Mouse (Mus musculus): ENCODE data around the gene Pfn3. TPM values are rescaled to one million over a fixed set of nuclear protein-coding genes. Genes with fewer than 3 reads are reported as not detected.

Gene Pfn3
- not detected in 2 replicates for polyA plus RNA-seq (2016; fragmentation: Nextera tagmentation; extraction: Ambion mirVana)

GRCm38 (mm10) chr13:55414743-55415380, at the start of gene Pfn3:
Pfn3 (minus strand) TSS chr13:55415232.
- H3K4me3 ChIP-seq (replicated peaks) = peak within 1 kb of the TSS; percentile 37
- peak within 1 kb of the TSS; percentile 64 for H3K4me2 ChIP-seq
- H3K9me3 ChIP-seq = no peaks in the 10 kb centered on the region
- H3K4me1 ChIP-seq = peaks cover 10% of the 10 kb centered on the region
- WGBS = 11% methylated on average over 41 of the region's 41 CpGs
- peaks cover 53% of the 10 kb centered on the region for H3K27me3 ChIP-seq
- no peaks in the 10 kb centered on the region for H3K36me3 ChIP-seq (replicated peaks)
- peak within 1 kb of the TSS; percentile 55 for H3K9ac ChIP-seq
- ATAC-seq (ENCODE audit: low FRiP score) = peak; percentile 70
- H3K27ac ChIP-seq = no peak within 1 kb of the TSS

- under 1% methylated on average over 67 of the region's 84 CpGs for WGBS
- Histone ChIP-seq H3K4me3 (replicated peaks) (peak within 1 kb of the TSS; percentile 70), H3K4me2 (peak within 1 kb of the TSS; percentile 83), H3K9ac (peak within 1 kb of the TSS; percentile 95), H3K9me3 (no peaks in the 10 kb centered on the region), H3K27ac (peak within 1 kb of the TSS; percentile 99), H3K4me1 (peaks cover 61% of the 10 kb centered on the region), H3K36me3 (replicated peaks) (peaks cover 34% of the 10 kb centered on the region), H3K27me3 (no peaks in the 10 kb centered on the region)
- peak; percentile 86 for ATAC-seq (ENCODE audit: low FRiP score)
Measured at GRCm38 (mm10) chr13:55464027-55464884, 49.2 kb upstream of the Pfn3 start, which contains the start of gene Prr7. Prr7 (plus strand) TSS chr13:55464267.

- no peak; the same call in 1 of the 2 replicates for ATAC-seq (ENCODE audit: low FRiP score)
- no peaks in the 10 kb centered on the region for H3K9me3 ChIP-seq
- peak overlapping the region; percentile 95 for H3K9ac ChIP-seq
- peaks cover 41% of the 10 kb centered on the region for H3K36me3 ChIP-seq (replicated peaks)
- H3K27me3 ChIP-seq = no peaks in the 10 kb centered on the region
- peak overlapping the region; percentile 70 for H3K4me3 ChIP-seq (replicated peaks)
- H3K4me2 ChIP-seq = peak overlapping the region; percentile 83
- H3K4me1 ChIP-seq = peaks cover 54% of the 10 kb centered on the region
- H3K27ac ChIP-seq = peak overlapping the region; percentile 99
- 8% methylated on average over 14 of the region's 14 CpGs for WGBS
Measured at GRCm38 (mm10) chr13:55463399-55464026, 48.5 kb upstream of the Pfn3 start.

- WGBS = 48% methylated on average over 2 of the region's 2 CpGs
- ATAC-seq (ENCODE audit: low FRiP score) = no peak
- Histone ChIP-seq H3K4me1 (peaks cover 48% of the 10 kb centered on the region), H3K27me3 (no peaks in the 10 kb centered on the region), H3K9me3 (no peaks in the 10 kb centered on the region), H3K36me3 (replicated peaks) (peaks cover 46% of the 10 kb centered on the region), H3K9ac (no peak overlapping the region), H3K4me3 (replicated peaks) (no peak overlapping the region; the same call in 1 of the 2 replicates), H3K4me2 (peak overlapping the region; percentile 83; the same call in 1 of the 2 replicates), H3K27ac (0 out of 2 replicates have a peak overlapping the region, but pooled peaks have one; percentile 99)
Measured at GRCm38 (mm10) chr13:55462965-55463364, 47.9 kb upstream of the Pfn3 start.

GRCm38 (mm10) chr13:55451785-55452549, 36.9 kb upstream of the Pfn3 start:
- H3K36me3 ChIP-seq (replicated peaks) = peaks cover 80% of the 10 kb centered on the region
- no peak overlapping the region for H3K4me2 ChIP-seq
- no peak for ATAC-seq (ENCODE audit: low FRiP score)
- H3K27ac ChIP-seq = no peak overlapping the region
- H3K4me1 ChIP-seq = peaks cover 9% of the 10 kb centered on the region
- 96% methylated on average over 16 of the region's 16 CpGs for WGBS
- no peaks in the 10 kb centered on the region for H3K9me3 ChIP-seq
- no peak overlapping the region for H3K4me3 ChIP-seq (replicated peaks)
- H3K9ac ChIP-seq = no peak overlapping the region
- no peaks in the 10 kb centered on the region for H3K27me3 ChIP-seq

- no peak for ATAC-seq (ENCODE audit: low FRiP score)
- Histone ChIP-seq H3K4me2 (no peak overlapping the region), H3K9me3 (no peaks in the 10 kb centered on the region), H3K27ac (no peak overlapping the region), H3K27me3 (no peaks in the 10 kb centered on the region), H3K4me3 (replicated peaks) (no peak overlapping the region), H3K36me3 (replicated peaks) (peaks cover 74% of the 10 kb centered on the region), H3K4me1 (peaks cover 16% of the 10 kb centered on the region), H3K9ac (no peak overlapping the region)
- WGBS = 92% methylated on average over 10 of the region's 10 CpGs
Measured at GRCm38 (mm10) chr13:55451296-55451695, 36.3 kb upstream of the Pfn3 start.

GRCm38 (mm10) chr13:55450511-55450980, 35.5 kb upstream of the Pfn3 start:
- peaks cover 66% of the 10 kb centered on the region for H3K36me3 ChIP-seq (replicated peaks)
- WGBS = 91% methylated on average over 11 of the region's 11 CpGs
- ATAC-seq (ENCODE audit: low FRiP score) = no peak
- no peak overlapping the region for H3K27ac ChIP-seq
- H3K9ac ChIP-seq = no peak overlapping the region
- no peak overlapping the region for H3K4me2 ChIP-seq
- peaks cover 22% of the 10 kb centered on the region for H3K4me1 ChIP-seq
- H3K27me3 ChIP-seq = no peaks in the 10 kb centered on the region
- no peaks in the 10 kb centered on the region for H3K9me3 ChIP-seq
- H3K4me3 ChIP-seq (replicated peaks) = no peak overlapping the region

GRCm38 (mm10) chr13:55449679-55450441, 34.8 kb upstream of the Pfn3 start:
- 91% methylated on average over 17 of the region's 17 CpGs for WGBS
- Histone ChIP-seq H3K4me1 (peaks cover 22% of the 10 kb centered on the region), H3K4me2 (no peak overlapping the region), H3K36me3 (replicated peaks) (peaks cover 59% of the 10 kb centered on the region), H3K9ac (no peak overlapping the region), H3K27ac (no peak overlapping the region), H3K27me3 (no peaks in the 10 kb centered on the region), H3K4me3 (replicated peaks) (no peak overlapping the region), H3K9me3 (no peaks in the 10 kb centered on the region)
- no peak for ATAC-seq (ENCODE audit: low FRiP score)

- H3K4me1 ChIP-seq = peaks cover 22% of the 10 kb centered on the region
- no peak for ATAC-seq (ENCODE audit: low FRiP score)
- no peaks in the 10 kb centered on the region for H3K27me3 ChIP-seq
- WGBS = 94% methylated on average over 9 of the region's 9 CpGs
- no peak overlapping the region for H3K4me2 ChIP-seq
- no peaks in the 10 kb centered on the region for H3K9me3 ChIP-seq
- H3K36me3 ChIP-seq (replicated peaks) = peaks cover 53% of the 10 kb centered on the region
- H3K27ac ChIP-seq = no peak overlapping the region
- no peak overlapping the region for H3K4me3 ChIP-seq (replicated peaks)
- no peak overlapping the region for H3K9ac ChIP-seq
Measured at GRCm38 (mm10) chr13:55449205-55449604, 34.2 kb upstream of the Pfn3 start.

- Histone ChIP-seq H3K4me2 (no peak overlapping the region), H3K4me3 (replicated peaks) (no peak overlapping the region), H3K27ac (no peak overlapping the region), H3K4me1 (peaks cover 28% of the 10 kb centered on the region), H3K36me3 (replicated peaks) (peaks cover 43% of the 10 kb centered on the region), H3K27me3 (no peaks in the 10 kb centered on the region), H3K9ac (no peak overlapping the region), H3K9me3 (no peaks in the 10 kb centered on the region)
- no peak for ATAC-seq (ENCODE audit: low FRiP score)
- 93% methylated on average over 5 of the region's 5 CpGs for WGBS
Measured at GRCm38 (mm10) chr13:55448131-55448530, 33.1 kb upstream of the Pfn3 start.

GRCm38 (mm10) chr13:55447543-55447943, 32.5 kb upstream of the Pfn3 start:
- no peak for ATAC-seq (ENCODE audit: low FRiP score)
- Histone ChIP-seq H3K27ac (no peak overlapping the region), H3K4me3 (replicated peaks) (no peak overlapping the region), H3K4me2 (no peak overlapping the region; the same call in 1 of the 2 replicates), H3K9me3 (no peaks in the 10 kb centered on the region), H3K27me3 (no peaks in the 10 kb centered on the region), H3K9ac (no peak overlapping the region), H3K4me1 (peaks cover 28% of the 10 kb centered on the region), H3K36me3 (replicated peaks) (peaks cover 38% of the 10 kb centered on the region)
- WGBS = 58% methylated on average over 3 of the region's 3 CpGs
